Mouse (Mus musculus) layer of hippocampus, adult 8-10 months (tissue): Measurements from ENCODE around the gene Tspan18. TPM values are rescaled to one million over a fixed set of nuclear protein-coding genes. Genes with fewer than 3 reads are reported as not detected.

Experiments
- DNase-seq, 2 experiments: peaks; one replicate each; pipeline ENCODE4 v3.0.0; 2022; ENCODE audit warnings: low spot score in 2 of 2
- total RNA-seq, 4 experiments: library from RNA; stranded (reverse); gene quantifications; 2 replicates each; pipeline ENCODE4 v1.2.4; 2022

Gene Tspan18
- total RNA-seq, 4 experiments from 2014 or later = 20.9 to 31.4 (median 27.3) TPM

DNA sequence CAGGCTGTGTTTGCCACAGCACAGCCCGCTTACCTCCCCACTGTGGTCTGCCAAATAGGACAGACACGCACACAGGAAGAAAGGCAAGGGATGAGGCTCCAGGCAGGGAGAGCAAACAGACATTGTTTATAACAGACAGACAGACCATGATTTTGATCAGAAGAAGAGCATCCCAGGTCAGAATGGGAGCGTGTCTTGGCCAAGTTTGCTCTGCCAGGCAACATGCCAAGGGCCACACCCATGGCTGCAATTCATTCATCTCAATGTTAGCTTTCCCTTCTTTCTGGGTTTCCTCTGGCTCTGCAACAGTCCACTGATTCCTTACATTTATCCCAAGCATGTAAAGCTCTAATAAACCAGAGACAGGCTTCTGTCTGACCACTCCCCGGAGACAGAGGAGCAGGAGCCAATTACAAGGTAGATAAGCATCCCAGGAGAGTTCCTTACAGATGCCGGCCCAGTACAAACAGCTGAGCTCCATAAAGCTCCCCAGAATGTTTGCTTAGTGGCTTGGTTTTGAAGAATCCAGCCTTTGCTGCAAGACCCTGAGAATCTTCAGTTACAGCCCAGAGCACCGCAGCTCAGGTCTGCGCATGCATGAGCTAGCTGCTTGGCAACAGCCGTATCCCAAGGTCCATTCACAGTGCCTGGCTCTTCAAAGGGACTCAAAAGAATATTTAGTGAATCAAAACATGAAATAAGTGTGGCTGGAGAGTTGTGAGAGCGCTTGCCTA is 5.2 kb upstream of the Tspan18 start:
- no peak for DNase-seq

DNA sequence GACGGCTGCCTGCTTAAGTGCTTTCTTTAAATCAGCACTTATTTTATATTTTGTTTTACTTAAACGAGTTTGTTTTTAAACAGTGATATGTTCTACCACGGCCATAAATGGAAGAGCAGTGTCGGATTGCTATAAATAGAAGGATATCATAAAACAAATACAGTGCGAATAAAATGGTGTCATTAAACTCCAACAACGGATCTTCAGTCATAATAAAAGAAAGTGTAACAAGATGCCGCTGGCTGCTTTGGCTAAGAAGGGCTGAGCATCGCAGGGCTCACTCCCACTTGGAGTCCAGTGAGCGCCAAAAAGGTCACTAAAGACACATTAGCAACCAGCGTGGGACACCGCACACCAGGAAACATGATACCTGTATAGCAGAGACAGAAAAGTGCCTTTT is 1.7 kb upstream of the Tspan18 start:
- no peak for DNase-seq

DNA sequence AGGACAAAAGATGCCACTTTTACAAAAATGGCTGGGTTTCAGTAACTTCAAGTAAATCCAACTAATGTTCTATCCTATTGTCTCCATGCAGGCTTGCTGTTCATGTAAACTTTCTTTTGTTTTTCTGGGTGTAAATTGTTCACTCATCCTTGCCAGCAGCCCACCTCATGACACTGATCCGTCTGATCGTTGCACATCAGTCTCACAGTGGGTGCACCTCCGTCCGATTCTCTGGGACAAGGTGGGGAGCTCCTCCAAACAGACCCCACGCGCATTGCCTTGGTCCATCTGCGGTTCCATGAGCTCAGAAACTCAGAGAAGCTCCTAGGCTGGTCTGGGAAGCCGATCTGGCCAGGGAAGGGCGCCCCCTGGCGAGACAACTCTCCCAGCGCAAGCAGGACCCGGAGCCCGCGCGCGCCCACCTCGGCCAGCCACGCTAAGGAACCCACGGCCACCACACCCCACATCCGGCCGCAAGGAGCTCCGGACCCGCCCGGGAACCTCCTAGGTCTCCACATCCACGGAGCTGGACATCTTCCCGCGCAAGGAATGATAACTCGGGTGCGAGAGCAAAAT is 976 bp downstream of the Tspan18 start:
- DNase-seq = peak; percentile 64 to 78

DNA sequence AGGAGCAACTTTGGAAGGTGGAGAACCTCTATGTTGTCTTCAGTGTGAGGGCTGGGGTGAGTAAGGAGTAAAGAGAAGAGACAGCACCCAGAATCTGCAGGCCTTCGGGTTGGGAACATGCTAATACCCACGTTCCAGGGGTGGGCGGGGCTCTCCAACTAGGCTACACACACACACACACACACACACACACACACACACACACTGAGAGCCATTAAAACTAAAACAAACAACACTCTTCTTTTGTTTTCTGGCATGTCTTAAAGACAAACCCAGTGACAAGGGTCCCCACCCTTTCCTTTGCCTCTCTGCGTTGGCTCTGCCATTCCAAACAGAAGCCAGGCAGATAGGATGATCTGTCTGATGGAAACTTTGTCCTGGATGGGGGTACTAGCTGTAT is 2.0 kb downstream of the Tspan18 start:
- DNase-seq = no peak

DNA sequence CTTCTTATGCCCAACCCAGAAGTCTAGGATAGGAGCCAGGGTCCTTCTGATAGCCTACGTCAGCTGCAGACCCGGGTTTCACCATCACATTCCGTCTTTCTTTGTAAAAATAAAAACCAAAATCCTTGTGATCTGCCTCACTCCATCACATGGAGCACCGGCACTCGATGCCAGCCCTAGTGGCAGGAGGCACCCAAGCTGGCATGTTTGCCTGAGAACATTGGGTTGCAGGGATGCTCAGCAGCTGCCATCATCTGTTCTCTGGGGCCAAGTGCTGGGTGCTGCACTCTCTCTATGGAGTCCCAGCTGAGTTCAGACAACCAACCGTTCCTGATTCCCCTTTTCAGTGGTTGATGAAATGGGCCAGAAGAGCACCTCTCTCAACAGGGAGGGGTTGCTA is 3.2 kb downstream of the Tspan18 start:
- peak; percentile 33 to 37 for DNase-seq

DNA sequence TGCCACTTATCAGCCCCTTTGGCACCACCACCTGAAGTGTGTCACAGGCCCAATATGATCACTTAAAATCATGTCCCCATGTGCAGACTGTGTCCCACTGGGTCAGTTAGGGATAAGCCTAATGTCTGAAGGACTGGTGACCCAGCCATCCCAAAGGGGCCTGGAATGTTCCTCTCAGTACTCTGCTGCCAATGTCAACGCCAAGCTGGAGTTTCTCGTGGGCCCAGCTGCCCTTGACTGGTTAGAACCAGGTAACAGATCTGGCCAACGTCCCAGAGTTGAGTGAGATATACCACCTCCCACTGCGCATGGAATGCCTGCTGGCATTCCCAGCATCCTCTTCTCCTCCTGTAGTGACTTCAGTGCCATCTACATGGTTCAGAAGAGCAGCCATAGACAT is 5.2 kb downstream of the Tspan18 start:
- no peak for DNase-seq

DNA sequence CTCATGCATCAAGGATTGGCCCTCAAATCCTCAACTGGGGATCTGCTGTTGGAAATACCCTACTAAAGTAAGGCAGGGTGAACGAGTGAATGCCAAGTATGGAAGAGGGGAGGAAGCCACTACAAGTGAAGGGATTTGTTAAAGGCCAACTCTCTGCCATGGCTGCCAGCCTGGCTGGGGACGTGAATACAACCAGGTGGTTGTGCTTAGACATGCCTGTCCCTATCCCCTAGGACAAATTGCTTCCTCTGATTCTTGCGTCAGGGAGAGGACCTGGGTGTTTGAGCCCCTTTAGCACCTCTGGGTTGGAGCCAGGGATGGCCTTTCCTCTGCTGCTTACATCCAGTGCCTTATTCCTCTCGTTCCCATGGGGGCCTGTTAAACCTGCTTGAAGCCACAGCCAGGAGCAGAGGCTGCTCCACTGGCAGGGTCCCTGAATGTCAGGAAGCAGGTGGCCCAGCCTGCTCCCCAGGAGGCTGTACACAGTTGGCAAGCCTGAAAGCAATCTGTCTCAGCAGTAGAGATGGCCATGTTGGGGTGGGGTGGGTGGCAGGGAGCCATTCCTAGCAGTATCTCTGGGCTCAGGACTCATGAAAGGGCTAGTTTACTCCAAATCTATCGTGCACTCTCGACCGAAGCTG is 6.3 kb downstream of the Tspan18 start:
- peak in 1 of 2 experiments; percentile 41 for DNase-seq

DNA sequence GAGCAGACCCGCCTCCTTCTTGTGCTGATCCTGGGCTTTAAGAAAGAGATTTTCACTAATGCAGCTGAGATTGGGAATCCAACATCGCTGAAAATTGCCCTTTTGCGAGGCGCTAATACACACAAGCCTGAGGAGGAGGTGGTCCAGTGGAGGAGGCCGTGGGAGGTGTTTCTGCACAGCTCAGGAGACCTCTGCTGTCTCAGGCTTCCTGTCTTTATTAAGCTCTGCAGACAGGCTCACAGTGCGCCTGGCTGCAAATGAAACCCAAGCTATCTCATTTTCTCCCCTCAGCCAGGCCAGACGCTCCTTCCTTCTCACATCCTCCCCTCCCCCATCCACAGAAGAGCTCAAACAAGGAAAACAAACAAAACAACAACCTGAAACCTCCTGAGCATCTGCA is 9.6 kb downstream of the Tspan18 start:
- no peak for DNase-seq

DNA sequence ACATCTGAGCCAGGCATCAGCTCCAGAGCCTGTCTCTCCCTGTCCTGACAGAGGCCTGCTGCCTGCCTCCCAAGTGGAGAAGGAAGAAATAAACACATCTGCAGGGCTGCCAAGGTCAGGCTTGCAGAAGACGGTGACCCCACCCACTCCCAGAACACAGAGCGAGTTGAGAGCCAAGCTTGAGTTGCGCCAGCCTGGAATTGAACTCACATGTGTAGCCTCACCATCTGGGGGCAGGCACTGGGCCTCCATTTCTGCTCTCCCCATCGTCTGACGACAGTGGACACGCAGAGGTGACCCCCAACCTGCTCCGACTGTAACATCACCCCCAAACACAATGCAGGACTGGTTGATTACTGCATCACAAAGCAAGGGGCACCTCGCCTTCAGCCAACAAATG is 12.4 kb downstream of the Tspan18 start:
- no peak for DNase-seq

DNA sequence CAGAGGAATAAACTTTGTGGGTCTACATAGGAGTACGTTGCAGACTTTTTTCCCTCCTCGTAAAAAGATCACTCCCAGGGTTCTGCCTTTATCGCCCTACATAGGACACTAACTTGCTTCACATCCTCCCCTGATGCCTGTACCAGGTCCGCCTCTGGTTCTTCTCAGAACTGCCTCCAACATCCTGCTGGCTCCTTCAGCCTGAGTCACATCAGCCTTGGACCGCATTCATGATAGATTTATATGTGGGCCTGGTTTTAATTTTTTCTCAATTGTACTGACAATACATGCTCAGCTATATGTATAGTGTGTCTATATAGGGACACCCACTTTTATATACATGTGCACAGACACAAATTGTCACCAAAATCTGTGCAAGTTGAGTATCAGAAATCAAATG is 14.0 kb downstream of the Tspan18 start:
- no peak for DNase-seq

DNA sequence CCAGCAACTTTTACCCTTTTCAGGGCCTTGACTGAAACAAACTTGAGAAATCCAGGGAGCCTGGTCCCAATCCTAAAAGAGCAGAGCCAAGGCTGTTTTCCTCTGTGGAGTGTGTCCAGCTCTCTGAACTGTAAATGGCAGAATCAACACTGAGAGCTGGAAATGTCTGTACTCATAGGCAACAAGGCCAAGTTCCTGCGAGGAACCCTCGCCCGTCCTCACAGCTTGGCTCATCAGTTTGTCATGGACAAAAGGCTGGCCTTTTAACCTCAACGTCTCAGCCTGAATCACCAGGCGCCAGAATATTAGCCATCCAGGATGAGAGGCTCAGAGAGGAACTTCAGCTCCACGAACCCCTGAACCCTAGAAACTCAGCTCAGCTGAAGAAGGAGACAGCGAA is 14.7 kb downstream of the Tspan18 start:
- no peak for DNase-seq

DNA sequence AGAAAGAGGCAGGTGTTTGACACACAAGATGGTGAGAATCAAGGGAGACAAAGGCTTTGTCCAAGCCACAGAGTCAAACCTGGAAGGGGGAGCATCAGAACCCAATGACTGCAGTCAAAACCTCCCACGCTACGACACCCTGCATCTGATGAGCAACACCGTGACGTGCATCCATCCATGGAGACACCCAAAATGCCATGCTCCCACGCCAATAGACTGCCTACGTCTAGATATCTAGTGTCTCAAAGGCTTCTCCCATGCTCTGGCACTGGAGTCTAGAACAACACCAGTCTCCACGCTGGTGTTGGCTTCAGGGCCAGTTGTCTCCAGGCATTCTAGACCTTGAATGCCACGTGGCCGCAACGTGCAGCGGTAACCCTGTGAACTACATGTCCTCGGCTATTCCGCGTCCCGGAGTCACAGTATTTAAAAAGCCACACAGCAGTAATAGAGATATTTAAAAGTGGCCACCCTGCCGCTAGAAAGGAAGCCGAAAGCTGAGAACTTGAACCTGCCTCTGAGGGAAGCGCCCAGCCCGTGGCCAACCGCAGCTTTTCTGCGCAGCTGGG is 15.4 kb downstream of the Tspan18 start:
- peak in 1 of 2 experiments; percentile 47 for DNase-seq

DNA sequence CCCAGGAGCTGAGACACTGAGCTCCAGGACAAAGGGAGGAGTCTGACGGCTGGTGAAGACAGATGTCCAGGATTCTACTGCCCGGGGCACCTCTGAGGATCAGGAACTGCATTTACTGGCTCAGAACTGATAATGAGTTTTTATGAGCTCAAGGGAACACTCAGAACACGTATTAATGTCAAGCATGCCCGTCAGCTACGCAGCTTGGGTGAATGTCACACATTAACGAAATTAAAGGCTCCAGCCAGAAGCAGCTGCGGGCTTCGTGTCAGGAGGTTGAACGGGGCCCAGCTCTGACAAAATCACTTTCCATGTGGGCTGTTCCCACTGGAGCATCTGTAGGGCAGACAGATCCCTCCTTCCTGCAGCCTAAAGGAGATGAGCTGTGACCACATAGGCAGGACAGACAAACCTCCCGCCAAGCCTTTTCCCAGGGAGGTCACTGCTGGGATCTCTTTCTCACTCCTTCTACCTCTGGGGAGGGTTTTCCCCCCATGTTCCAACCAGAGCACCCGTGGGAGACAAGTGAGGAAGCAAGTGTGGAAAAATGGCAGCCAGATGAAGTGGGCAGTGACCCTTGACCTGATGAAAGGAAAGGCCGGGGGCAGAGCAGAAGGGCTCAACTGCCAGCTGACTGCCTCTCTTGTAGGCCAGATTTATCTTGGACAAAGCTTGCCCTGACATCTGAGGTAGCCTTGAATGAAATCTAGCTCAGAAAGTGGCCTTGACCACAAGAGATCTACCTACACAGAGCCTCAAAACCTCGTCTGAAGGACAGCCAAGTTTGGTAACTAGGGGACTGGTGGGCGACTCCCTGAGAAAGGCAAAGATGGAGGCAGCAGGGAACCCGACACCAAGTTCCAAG is 20.3 kb downstream of the Tspan18 start:
- DNase-seq = no peak

DNA sequence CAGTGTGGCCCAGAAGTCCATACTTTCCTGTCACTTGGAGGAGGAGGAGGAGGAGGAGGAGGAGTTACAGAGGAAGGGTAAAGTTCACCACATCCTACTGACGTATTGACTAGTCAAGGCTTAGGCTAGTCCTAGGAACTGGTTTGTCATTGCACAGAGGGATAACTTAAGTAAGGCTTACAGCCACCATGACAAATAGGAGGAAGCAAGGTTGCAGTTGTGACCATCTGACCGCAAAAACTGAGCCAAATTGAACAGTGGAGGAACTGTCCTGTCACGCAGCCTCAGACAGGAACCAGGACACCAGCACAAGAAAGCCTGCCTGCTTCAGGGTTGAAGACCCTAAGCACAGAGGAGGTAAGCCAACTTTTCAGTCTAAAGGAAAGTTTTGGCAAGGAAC is 21.8 kb downstream of the Tspan18 start:
- DNase-seq = no peak

DNA sequence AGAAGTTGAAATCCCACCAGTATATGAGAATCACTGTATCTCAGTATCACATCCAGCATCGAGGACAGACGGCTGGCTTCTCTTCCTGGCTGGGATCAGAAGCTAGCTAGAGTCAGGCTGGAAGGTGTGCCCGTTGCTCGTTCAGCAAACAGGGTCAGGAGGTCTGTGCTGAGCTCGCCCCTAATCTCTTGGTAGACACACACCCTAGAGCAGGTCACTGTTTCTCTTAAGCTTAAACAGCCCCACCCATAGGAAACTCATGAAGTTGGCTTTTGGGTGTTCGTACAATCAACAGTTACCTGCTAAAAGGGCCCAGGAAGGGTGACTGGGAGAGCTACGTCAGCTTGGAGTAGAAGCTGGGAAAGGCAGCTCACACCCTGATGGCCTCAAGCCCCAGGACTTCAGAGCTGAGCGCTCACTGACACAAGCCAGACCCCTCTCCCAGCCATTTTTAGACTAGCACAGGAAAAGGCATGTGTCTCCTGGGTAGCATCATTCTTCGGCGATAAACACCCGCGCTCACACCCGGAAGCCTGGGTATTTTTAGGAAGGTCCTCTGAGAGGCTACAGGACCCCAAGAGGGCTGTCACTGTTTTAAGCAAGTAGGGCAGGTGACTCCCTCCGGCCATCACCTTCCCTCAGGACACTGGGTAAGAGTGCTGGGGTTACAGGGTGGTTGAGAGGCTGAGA is 24.4 kb downstream of the Tspan18 start:
- no peak for DNase-seq

DNA sequence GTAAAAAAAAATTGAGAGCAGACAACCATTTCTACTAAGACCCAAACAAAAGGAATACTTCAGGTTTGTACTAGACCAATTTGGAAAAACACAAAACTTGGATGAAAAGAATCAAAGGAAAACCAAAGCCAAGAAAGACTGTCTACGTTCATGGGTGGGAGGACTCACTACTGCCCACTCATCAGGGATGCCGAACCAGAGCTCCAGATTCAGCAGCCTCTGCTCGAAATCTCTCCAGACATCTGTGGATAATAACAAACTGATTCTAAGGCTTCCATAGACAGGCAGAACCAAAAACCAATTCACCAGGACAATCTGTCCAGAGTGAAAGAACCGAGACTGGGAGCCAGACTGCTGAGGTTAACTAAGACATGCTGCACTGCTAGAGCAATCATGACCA is 27.4 kb downstream of the Tspan18 start:
- no peak for DNase-seq

DNA sequence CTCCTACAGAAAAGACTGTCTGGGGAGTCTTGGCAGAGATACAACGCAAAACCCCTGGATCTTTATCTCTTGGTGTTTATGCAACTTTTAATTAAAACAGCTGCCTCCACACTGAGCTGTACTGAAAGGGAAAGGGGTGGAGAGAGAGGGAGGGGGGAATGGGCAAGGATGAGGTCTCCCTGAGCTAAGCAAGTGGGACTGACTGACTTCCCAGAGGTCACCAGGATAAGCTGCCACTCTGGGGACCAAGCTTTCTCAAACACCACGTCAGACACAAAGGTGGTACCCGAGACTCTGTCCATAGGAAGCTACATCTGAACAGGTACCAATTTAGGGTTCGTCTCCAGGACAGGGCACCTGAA is 30.1 kb downstream of the Tspan18 start:
- no peak for DNase-seq

DNA sequence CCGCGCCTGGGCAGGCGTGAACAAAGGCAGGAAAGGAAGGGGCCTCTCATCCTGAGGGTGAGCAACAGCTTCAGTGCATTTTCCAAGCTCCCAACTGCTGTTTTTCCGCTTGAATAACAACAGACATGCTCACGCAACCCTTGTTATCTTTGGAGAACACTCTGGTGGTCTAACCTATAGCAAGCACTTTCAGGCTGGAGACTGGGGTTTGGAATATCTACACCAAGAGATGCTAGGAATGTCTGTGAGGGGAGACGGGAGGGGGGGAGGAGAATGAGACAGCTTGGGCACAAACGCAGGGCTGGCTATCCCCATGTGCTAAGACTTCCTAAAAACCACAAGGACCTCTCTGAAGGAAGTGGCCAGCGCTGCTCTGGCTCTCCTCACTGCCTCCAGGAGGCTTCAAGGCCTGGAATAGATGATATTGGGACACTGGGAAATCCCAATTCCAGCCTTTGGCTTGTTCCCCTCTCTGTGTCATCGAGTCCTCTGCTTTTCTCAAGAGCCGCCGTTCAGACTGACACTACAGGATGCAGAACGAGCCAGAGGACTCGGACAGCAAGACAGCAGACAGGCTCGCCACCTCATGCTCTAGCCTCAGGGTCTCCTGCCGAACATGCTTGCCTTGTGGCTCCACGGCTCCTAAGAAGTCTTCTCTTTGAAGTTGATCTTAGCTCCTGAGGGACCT is 30.6 kb downstream of the Tspan18 start:
- DNase-seq = no peak

DNA sequence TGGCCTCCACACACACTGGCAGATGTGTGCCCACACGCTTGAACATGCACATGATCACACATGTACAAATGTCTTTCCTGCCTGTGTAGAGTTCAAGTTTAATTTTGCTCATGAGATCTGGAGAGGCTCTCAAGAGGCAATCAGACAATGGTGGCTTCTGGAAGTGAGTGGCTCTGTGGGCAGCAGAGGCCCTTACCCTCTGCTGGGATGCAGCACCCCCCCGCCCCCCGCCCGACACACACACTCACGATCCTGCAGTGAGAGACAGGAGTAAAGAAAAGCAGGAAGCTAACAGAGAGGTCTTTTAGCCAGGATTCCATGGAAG is 31.1 kb downstream of the Tspan18 start:
- DNase-seq = no peak

DNA sequence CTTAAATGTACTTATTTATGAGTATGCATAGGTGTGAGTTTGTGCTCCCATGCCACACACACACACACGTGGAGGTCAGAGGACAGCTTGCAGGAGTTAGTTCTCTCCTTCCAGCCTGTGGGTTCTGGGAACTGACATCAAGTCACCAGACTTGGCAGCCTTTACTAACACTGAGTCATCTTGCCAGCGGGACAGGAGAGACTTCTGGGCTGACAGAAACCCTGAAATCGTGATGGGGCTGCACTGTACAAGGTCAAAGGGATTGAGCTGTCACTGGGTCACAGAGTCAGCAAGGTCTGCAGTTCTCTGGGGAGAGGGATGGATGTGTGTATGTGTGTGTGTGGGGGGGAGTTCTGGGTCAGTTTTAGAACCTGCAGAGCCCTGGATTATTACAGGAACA is 36.6 kb downstream of the Tspan18 start:
- no peak for DNase-seq
